21 mouse cellular contexts compared by ENCODE assay signal in genomic region chr2:152069434-152069786, GRCm38 (mm10). TPM values are rescaled to one million over a fixed set of nuclear protein-coding genes. Genes with fewer than 3 reads are reported as not detected.
DNase-seq lines count a peak whose midpoint lies in the region; ATAC-seq lines count a peak whose summit lies in the region.
"Had no signal": no experiment of that assay in that cellular context is flagged by ENCODE, and none has a peak within 500 bp of the region (broad histone marks: within the 10 kb centered on the region; RNA-seq: fewer than 3 reads in every experiment).

No protein-coding gene starts in this region.

- 34% methylated on average over 9 of the region's 9 CpGs for WGBS in neural tube, embryonic 12.5 days
- 41% methylated on average over 9 of the region's 9 CpGs for WGBS in midbrain, embryonic 12.5 days

- H3K4me1 ChIP-seq in neural tube, embryonic 12.5 days = peaks cover 19% of the 10 kb centered on the region
- H3K4me1 ChIP-seq in midbrain, embryonic 12.5 days = peaks cover 22% of the 10 kb centered on the region
- H3K4me1 ChIP-seq: embryonic facial prominence, embryonic 15.5 days; limb, embryonic 13.5 days had no signal

- DNase-seq in neural tube, embryonic 10.5 days (ENCODE audit: extremely low spot score, low spot score) = no peak
- no peak for DNase-seq in left cerebral cortex, postnatal 36 days (ENCODE audit: low spot score in 2 of 2)
- DNase-seq: B cell, adult 2 months; cerebellum, adult 8-10 months; gastrocnemius, adult 2 months; kidney, adult 2 months; kidney, postnatal 14 days; lung, postnatal 10 days; thymus, postnatal 4 days had no signal

- no peaks in the 10 kb centered on the region for H3K36me3 ChIP-seq in neural tube, embryonic 12.5 days
- H3K36me3 ChIP-seq in midbrain, embryonic 12.5 days = no peaks in the 10 kb centered on the region
- H3K36me3 ChIP-seq: embryonic facial prominence, embryonic 15.5 days; limb, embryonic 13.5 days had no signal

- no peak overlapping the region for H3K4me3 ChIP-seq in neural tube, embryonic 12.5 days
- H3K4me3 ChIP-seq in midbrain, embryonic 12.5 days = no peak overlapping the region
- H3K4me3 ChIP-seq: embryonic facial prominence, embryonic 15.5 days; gastrocnemius, adult 2 months; limb, embryonic 13.5 days had no signal

- H3K9ac ChIP-seq in neural tube, embryonic 12.5 days = peak overlapping the region; percentile 19; the same call in 1 of the 2 replicates
- H3K9ac ChIP-seq in midbrain, embryonic 12.5 days (replicated peaks) = no peak overlapping the region; the same call in 1 of the 2 replicates
- H3K9ac ChIP-seq: embryonic facial prominence, embryonic 15.5 days; limb, embryonic 13.5 days had no signal

- intact Hi-C loops in left cerebral cortex, postnatal 36 days (cut with DNase I) = no loop called here

- ATAC-seq in neural tube, embryonic 12.5 days (ENCODE audit: low FRiP score, low read depth) = no peak
- 0 out of 2 replicates have a peak, but pooled peaks have one; percentile 5 for ATAC-seq in granulocyte monocyte progenitor cell, adult 5-6 weeks (replicated peaks; ENCODE audit: poor library complexity, severe bottlenecking)
- ATAC-seq in midbrain, embryonic 12.5 days (ENCODE audit: low FRiP score, low read depth) = no peak
- ATAC-seq in CD4-positive, CD25-positive, alpha-beta regulatory T cell, adult 4 months = no peak
- ATAC-seq in megakaryocyte progenitor cell, adult 5-6 weeks (replicated peaks; ENCODE audit: poor library complexity) = no peak
- ATAC-seq: activated CD4-positive, CD25-positive, alpha-beta regulatory T cell, adult 4 months; Patski had no signal

- H3K27me3 ChIP-seq in neural tube, embryonic 12.5 days (replicated peaks) = no peaks in the 10 kb centered on the region
- no peaks in the 10 kb centered on the region; the same call in 1 of the 2 replicates for H3K27me3 ChIP-seq in midbrain, embryonic 12.5 days

- H3K27ac ChIP-seq in neural tube, embryonic 12.5 days = peak overlapping the region; percentile 71
- peak overlapping the region; percentile 92 for H3K27ac ChIP-seq in midbrain, embryonic 12.5 days (replicated peaks)
- H3K27ac ChIP-seq: embryonic facial prominence, embryonic 15.5 days; gastrocnemius, adult 2 months; limb, embryonic 13.5 days had no signal

- peak overlapping the region; percentile 13; the same call in 1 of the 2 replicates for H3K4me2 ChIP-seq in neural tube, embryonic 12.5 days (replicated peaks)
- peak overlapping the region; percentile 16; the same call in 1 of the 2 replicates for H3K4me2 ChIP-seq in midbrain, embryonic 12.5 days (replicated peaks)
- H3K4me2 ChIP-seq: embryonic facial prominence, embryonic 15.5 days; limb, embryonic 13.5 days had no signal

- no peaks in the 10 kb centered on the region for H3K9me3 ChIP-seq in neural tube, embryonic 12.5 days
- H3K9me3 ChIP-seq in midbrain, embryonic 12.5 days = no peaks in the 10 kb centered on the region
- H3K9me3 ChIP-seq: embryonic facial prominence, embryonic 15.5 days; limb, embryonic 13.5 days had no signal

RNA-seq across cellular contexts. Expression of gene Scrt2, which starts 11.9 kb away (rescaled TPM):
- polyA plus RNA-seq in neural tube, embryonic 12.5 days (2016; fragmentation: Nextera tagmentation; extraction: Ambion mirVana) = 34.5 and 35.4 TPM in 2 replicates
- not detected in 2 replicates for total RNA-seq in granulocyte monocyte progenitor cell, adult 5-6 weeks (2014; fragmentation: Nextera tagmentation)
- total RNA-seq in granulocyte monocyte progenitor cell, adult 5-6 weeks (2017) = not detected in 2 replicates
- polyA plus RNA-seq in midbrain, embryonic 12.5 days (2016; fragmentation: Nextera tagmentation; extraction: Ambion mirVana) = 15.3 and 17.1 TPM in 2 replicates
- not detected for polyA plus RNA-seq in CD4-positive, CD25-positive, alpha-beta regulatory T cell, adult 4 months (2017; shearing (Covaris generic))
- total RNA-seq in left cerebral cortex, postnatal 36 days (2021) = 10 to 100 TPM; 14.5 to 18.5 TPM
- total RNA-seq in megakaryocyte progenitor cell, adult 5-6 weeks (2015) = not detected in 2 replicates
- not detected in 2 replicates for total RNA-seq in megakaryocyte progenitor cell, adult 5-6 weeks (2017)
- total RNA-seq: gastrocnemius, adult 2 months; megakaryocyte-erythroid progenitor cell, adult 5-6 weeks had no signal
- polyA plus RNA-seq: activated CD4-positive, CD25-positive, alpha-beta regulatory T cell, adult 4 months; heart, postnatal 0 days; kidney, adult 2 months; limb, embryonic 13.5 days; liver, embryonic 16.5 days; Patski had no signal

RNA-seq across cellular contexts. Expression of gene Srxn1, which starts 35.9 kb away (rescaled TPM):
- polyA plus RNA-seq in neural tube, embryonic 12.5 days (2016; fragmentation: Nextera tagmentation; extraction: Ambion mirVana) = 19.5 and 20.2 TPM in 2 replicates
- total RNA-seq in granulocyte monocyte progenitor cell, adult 5-6 weeks (2014; fragmentation: Nextera tagmentation) = 0.47 and 5.5 TPM in 2 replicates
- total RNA-seq in granulocyte monocyte progenitor cell, adult 5-6 weeks (2017) = 1.3 and 2.0 TPM in 2 replicates
- polyA plus RNA-seq in midbrain, embryonic 12.5 days (2016; fragmentation: Nextera tagmentation; extraction: Ambion mirVana) = 14.3 and 15.2 TPM in 2 replicates
- 1 to 10 TPM; 2.2 to 3.0 TPM for polyA plus RNA-seq in CD4-positive, CD25-positive, alpha-beta regulatory T cell, adult 4 months (2017; shearing (Covaris generic))
- total RNA-seq in left cerebral cortex, postnatal 36 days (2021) = 10 to 100 TPM; 91.1 to 94.2 TPM
- 1.2 and 1.3 TPM in 2 replicates for total RNA-seq in megakaryocyte progenitor cell, adult 5-6 weeks (2015)
- total RNA-seq in megakaryocyte progenitor cell, adult 5-6 weeks (2017) = 2.2 and 12.2 TPM in 2 replicates

Comparison
In these comparisons a context has a peak if more than half of its experiments do, and no peak if none do; other contexts are left out.
1. RNA of gene Scrt2, which starts 11.9 kb away (total RNA-seq): 14.5 to 18.5 TPM in left cerebral cortex, postnatal 36 days; not detected in granulocyte monocyte progenitor cell, adult 5-6 weeks and not detected in megakaryocyte progenitor cell, adult 5-6 weeks; every median in the first group is over 10 times any median in the second.
2. RNA of gene Srxn1, which starts 35.9 kb away (total RNA-seq): 91.1 to 94.2 TPM in left cerebral cortex, postnatal 36 days; 1.2 to 12.2 TPM in megakaryocyte progenitor cell, adult 5-6 weeks and 0.47 to 5.5 TPM in granulocyte monocyte progenitor cell, adult 5-6 weeks; every median in the first group is over 4 times any median in the second.